Mouse (Mus musculus): ENCODE data around the gene Tspan31.

GRCm38 (mm10) chr10:127108262-127108583 lies 38.2 kb upstream of the Tspan31 start:
- TF ChIP-seq EP300 (IDR thresholded peaks at IDR 0.05; ENCODE audit: low read depth): no peak
- no peak for TF ChIP-seq CTCF (IDR thresholded peaks at IDR 0.05; ENCODE audit: low read depth)

All from liver, postnatal 0 days (tissue).